Mouse (Mus musculus) neural tube, embryonic 11.5 days (tissue): ENCODE measurements around the gene Rbks. TPM values are rescaled to one million over a fixed set of nuclear protein-coding genes. Genes with fewer than 3 reads are reported as not detected.
A peak's percentile ranks its signal among the peaks of the same experiment; 100 is the strongest.

Experiments used
- ATAC-seq: fragments of 200-750 bp; cut with Nextera tagmentation; 2 replicates; pipeline ENCODE4 v1.8.0; 2017; ENCODE audit warnings: moderate number of reproducible peaks, mild to moderate bottlenecking, moderate TSS enrichment, moderate library complexity; ENCODE audit not compliant: insufficient read depth, low FRiP score, low TSS enrichment
- DNase-seq: peaks from one replicate; pipeline ENCODE4 v3.0.0-alpha.2; 2015; ENCODE audit warnings: low spot score
- H3K27ac ChIP-seq: fragments of 300-500 bp; sonication (generic); 2 replicates; pipeline ENCODE4 v1.5.1; 2014; ENCODE audit warnings: low read depth, mild to moderate bottlenecking, low read length
- H3K27me3 ChIP-seq: fragments of 300-500 bp; sonication (generic); 2 replicates; pipeline ENCODE4 v1.6.1; 2014; ENCODE audit warnings: mild to moderate bottlenecking, low read length, mixed read lengths; ENCODE audit not compliant: control insufficient read depth, insufficient read depth
- H3K36me3 ChIP-seq: fragments of 300-500 bp; sonication (generic); 2 replicates; pipeline ENCODE4 v1.6.1; 2014; ENCODE audit warnings: mild to moderate bottlenecking, low read length, moderate library complexity, mixed read lengths; ENCODE audit not compliant: control insufficient read depth, insufficient read depth
- H3K4me1 ChIP-seq: fragments of 300-500 bp; sonication (generic); 2 replicates; pipeline ENCODE4 v1.6.1; 2014; ENCODE audit warnings: low read length, mixed read lengths; ENCODE audit not compliant: control insufficient read depth, insufficient read depth
- H3K4me2 ChIP-seq: fragments of 300-500 bp; sonication (generic); 2 replicates; pipeline ENCODE4 v1.6.1; 2014; ENCODE audit warnings: low read depth, mild to moderate bottlenecking, moderate library complexity
- H3K4me3 ChIP-seq: fragments of 300-500 bp; sonication (generic); 2 replicates; pipeline ENCODE4 v1.5.1; 2014; ENCODE audit warnings: low read depth, low read length
- H3K9ac ChIP-seq: fragments of 300-500 bp; sonication (generic); 2 replicates; pipeline ENCODE4 v1.6.1; 2014; ENCODE audit warnings: mild to moderate bottlenecking, low read length
- H3K9me3 ChIP-seq: fragments of 300-500 bp; sonication (generic); 2 replicates; pipeline ENCODE4 v1.6.1; 2016; ENCODE audit warnings: low read length; ENCODE audit not compliant: control insufficient read depth
- WGBS: fragments of 180-500 bp; shearing (Covaris S2); extraction: QIAGEN DNeasy Blood & Tissue Kit; methylation state at CpG from one replicate; pipeline ENCODE4 v1.1.7; 2014; 5-methylcytosine and 5-hydroxymethylcytosine counted together
- polyA plus RNA-seq: library from polyadenylated mRNA; unstranded; fragments of >200 nt; fragmentation: Nextera tagmentation; extraction: Ambion mirVana; gene quantifications from 2 replicates; pipeline ENCODE4 v1.2.1, GENCODE M21; 2014

Rbks gene
- 3.5 and 3.8 TPM in 2 replicates for polyA plus RNA-seq

GRCm38 (mm10) chr5:31696971-31697643 is at the start of gene Rbks:
Gene Rbks, minus strand, starts transcription at chr5:31697627.
- ATAC-seq: no peak
- Histone ChIP-seq H3K4me1 (no peaks in the 10 kb centered on the region), H3K4me3 (peak within 1 kb of the TSS; percentile 75), H3K4me2 (peak within 1 kb of the TSS; percentile 71), H3K36me3 (no peaks in the 10 kb centered on the region), H3K27ac (peak within 1 kb of the TSS; percentile 75), H3K9me3 (no peaks in the 10 kb centered on the region), H3K27me3 (no peaks in the 10 kb centered on the region), H3K9ac (peak within 1 kb of the TSS; percentile 77)
- no peak for DNase-seq
- WGBS: 8% methylated on average over 18 of the region's 18 CpGs

DNA sequence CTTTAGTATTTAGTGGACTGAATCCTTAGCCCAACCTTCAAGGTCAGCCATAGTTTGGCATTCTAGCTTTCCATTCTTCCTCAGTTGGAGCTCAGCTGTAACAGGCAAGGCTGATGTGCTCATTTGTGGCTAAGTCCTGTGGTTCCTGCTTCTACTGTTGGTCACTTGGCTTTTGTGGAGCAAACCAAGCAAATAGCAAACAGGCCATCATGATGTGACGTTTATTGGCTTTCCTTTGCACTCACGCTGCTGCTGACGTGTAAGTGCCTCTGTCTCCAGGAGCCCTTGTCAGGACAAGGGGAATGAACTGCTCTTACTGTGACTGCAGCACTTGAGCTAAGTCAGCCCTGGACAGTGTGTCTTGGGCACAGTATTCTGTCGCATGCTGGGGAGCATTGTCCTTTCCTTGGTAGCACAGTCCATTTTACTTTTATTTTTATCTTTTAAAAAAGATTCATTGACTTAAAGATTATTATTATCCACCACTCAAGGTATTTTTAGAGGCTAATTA is 45.1 kb upstream of the Rbks start:
- H3K27ac ChIP-seq: no peak overlapping the region
- H3K4me2 ChIP-seq: no peak overlapping the region
- DNase-seq (no peak), ATAC-seq (no peak)
- H3K36me3 ChIP-seq: no peaks in the 10 kb centered on the region
- H3K4me3 ChIP-seq: no peak overlapping the region
- 51% methylated on average over 4 of the region's 4 CpGs for WGBS
- H3K9me3 ChIP-seq: no peaks in the 10 kb centered on the region
- no peaks in the 10 kb centered on the region for H3K4me1 ChIP-seq
- no peaks in the 10 kb centered on the region for H3K27me3 ChIP-seq
- no peak overlapping the region for H3K9ac ChIP-seq

DNA sequence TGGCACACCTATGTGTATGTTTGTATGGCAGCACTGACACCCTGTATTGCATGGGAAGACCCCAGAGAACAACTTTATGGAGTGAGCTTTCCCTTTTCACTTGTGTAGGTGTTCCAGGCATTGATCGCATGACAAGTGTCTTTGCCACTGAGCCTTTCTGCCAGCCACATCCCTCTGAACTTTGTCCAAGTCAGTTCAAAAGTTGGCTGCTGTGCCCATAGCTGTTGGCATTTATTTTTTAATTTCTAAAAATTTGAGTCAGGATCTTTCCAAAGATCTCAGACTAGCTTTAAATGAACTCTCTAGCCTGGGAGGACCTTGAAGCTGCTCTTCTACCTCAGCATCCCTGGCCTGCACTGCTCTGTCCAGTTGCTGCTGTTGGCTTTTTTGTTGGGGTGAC is 44.5 kb upstream of the Rbks start:
- WGBS: 92% methylated on average over 1 of the region's 1 CpGs
- no peak overlapping the region for H3K9ac ChIP-seq
- H3K4me1 ChIP-seq: no peaks in the 10 kb centered on the region
- ATAC-seq: no peak
- no peak overlapping the region for H3K27ac ChIP-seq
- no peaks in the 10 kb centered on the region for H3K27me3 ChIP-seq
- DNase-seq: no peak
- no peaks in the 10 kb centered on the region for H3K36me3 ChIP-seq
- no peak overlapping the region for H3K4me3 ChIP-seq
- no peaks in the 10 kb centered on the region for H3K9me3 ChIP-seq
- H3K4me2 ChIP-seq: no peak overlapping the region

DNA sequence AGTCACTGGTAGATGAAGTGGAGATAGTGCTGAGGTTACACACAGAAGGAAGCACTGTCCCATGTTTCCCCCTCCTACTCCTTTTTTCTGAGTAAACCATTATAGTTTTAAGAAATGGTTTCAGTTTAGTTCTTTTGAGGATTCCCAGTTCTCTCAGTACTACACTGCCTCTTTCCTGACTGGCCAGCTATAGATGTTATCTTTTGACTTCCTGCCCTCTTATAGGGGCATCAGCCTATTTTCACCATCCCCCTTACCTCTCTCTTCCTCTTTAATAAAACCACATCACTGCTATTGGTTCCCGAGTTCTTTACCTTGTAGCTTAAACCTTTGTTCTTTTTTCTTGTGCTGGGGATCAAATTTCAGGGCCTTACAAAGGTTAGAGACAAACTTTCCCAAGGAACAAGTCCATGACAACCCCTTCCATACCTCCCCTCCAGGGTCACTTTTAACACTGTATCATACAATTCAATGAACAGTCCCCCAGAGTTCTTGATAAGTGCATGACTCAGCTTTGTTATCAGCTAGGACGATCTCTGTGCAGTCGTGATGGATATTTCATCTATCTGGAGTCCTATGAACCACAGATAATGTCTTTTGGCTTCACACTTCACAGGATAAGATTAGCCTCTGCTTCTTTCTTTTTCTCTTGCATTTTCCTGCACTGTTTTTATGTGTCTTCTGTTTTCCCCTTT is 35.4 kb upstream of the Rbks start:
- Histone ChIP-seq H3K27ac (no peak overlapping the region), H3K27me3 (no peaks in the 10 kb centered on the region), H3K36me3 (no peaks in the 10 kb centered on the region), H3K9me3 (no peaks in the 10 kb centered on the region), H3K4me3 (no peak overlapping the region), H3K4me1 (no peaks in the 10 kb centered on the region), H3K4me2 (no peak overlapping the region), H3K9ac (no peak overlapping the region)
- ATAC-seq (no peak), DNase-seq (no peak)
- 70% methylated on average over 3 of the region's 3 CpGs for whole genome bisulfite sequencing

DNA sequence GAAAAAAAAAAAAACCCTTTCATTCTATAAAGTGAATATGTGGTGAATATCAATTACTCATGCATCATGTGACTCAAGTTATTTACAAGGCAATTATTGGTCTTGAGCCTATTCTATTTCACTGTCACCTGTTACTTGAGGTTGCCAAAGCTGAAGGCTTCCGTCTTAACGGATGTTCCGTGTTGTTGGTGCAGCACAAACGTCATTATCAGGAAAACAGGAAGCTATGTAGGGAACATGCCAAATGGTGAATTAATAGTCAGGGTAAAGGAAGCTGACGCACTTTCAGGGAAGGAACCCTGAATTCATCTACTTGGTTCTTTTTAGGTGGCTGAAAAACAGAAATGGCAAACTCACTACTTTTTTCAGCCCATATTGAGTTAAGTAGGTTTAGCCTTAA is 30.0 kb upstream of the Rbks start:
- 90% methylated on average over 5 of the region's 5 CpGs for WGBS
- Histone ChIP-seq H3K4me2 (no peak overlapping the region), H3K9ac (no peak overlapping the region), H3K4me1 (no peaks in the 10 kb centered on the region), H3K36me3 (no peaks in the 10 kb centered on the region), H3K9me3 (no peaks in the 10 kb centered on the region), H3K4me3 (no peak overlapping the region), H3K27me3 (no peaks in the 10 kb centered on the region), H3K27ac (no peak overlapping the region)
- DNase-seq: no peak
- ATAC-seq: no peak

- Histone ChIP-seq H3K27me3 (no peaks in the 10 kb centered on the region), H3K9me3 (no peaks in the 10 kb centered on the region), H3K36me3 (no peaks in the 10 kb centered on the region), H3K4me3 (no peak overlapping the region), H3K27ac (no peak overlapping the region), H3K4me2 (no peak overlapping the region), H3K4me1 (no peaks in the 10 kb centered on the region), H3K9ac (no peak overlapping the region)
- ATAC-seq: no peak
- no peak for DNase-seq
- 82% methylated on average over 2 of the region's 2 CpGs for WGBS
These were observed 28.5 kb upstream of the Rbks start for GRCm38 (mm10) chr5:31725885-31726284.

GRCm38 (mm10) chr5:31724519-31724918 is 27.1 kb upstream of the Rbks start:
- Histone ChIP-seq H3K4me2 (no peak overlapping the region), H3K4me1 (no peaks in the 10 kb centered on the region), H3K4me3 (no peak overlapping the region), H3K27me3 (no peaks in the 10 kb centered on the region), H3K27ac (no peak overlapping the region), H3K36me3 (no peaks in the 10 kb centered on the region), H3K9ac (no peak overlapping the region), H3K9me3 (no peaks in the 10 kb centered on the region)
- WGBS: 85% methylated on average over 6 of the region's 6 CpGs
- no peak for ATAC-seq
- DNase-seq: no peak

- Histone ChIP-seq H3K36me3 (no peaks in the 10 kb centered on the region), H3K4me3 (no peak overlapping the region), H3K9me3 (no peaks in the 10 kb centered on the region), H3K27ac (no peak overlapping the region), H3K27me3 (no peaks in the 10 kb centered on the region), H3K4me2 (no peak overlapping the region), H3K9ac (no peak overlapping the region), H3K4me1 (no peaks in the 10 kb centered on the region)
- 87% methylated on average over 4 of the region's 4 CpGs for WGBS
- DNase-seq (no peak), ATAC-seq (no peak)
These were observed 18.2 kb upstream of the Rbks start for GRCm38 (mm10) chr5:31715486-31716150.
